Mouse (Mus musculus) heart, postnatal 10 days (tissue): ENCODE results near the gene Rad18. TPM values are rescaled to one million over a fixed set of nuclear protein-coding genes. Genes with fewer than 3 reads are reported as not detected.

Experiments used
- DNase-seq, 2 experiments: peaks; one replicate each; pipeline ENCODE4 v3.0.0; 2021
- intact Hi-C: fragments of 180-260 bp; cut with DNase I; formaldehyde crosslinking; loops from one replicate; pipeline ENCODE4 v1.15.1; 2025
- total RNA-seq, 2 experiments: library from RNA; stranded (reverse); gene quantifications; 2 replicates each; pipeline ENCODE4 v1.2.3; 2021

Rad18 gene
- total RNA-seq, 2 experiments from 2014 or later = 6.3 to 6.6 TPM

GRCm38 (mm10) chr6:112691523-112691922, 5.0 kb downstream of the Rad18 start:
- intact Hi-C loops = loop anchor here (10.0 kb wide), 1 partner anchor 327 kb away; no protein-coding TSS in a partner anchor

DNA sequence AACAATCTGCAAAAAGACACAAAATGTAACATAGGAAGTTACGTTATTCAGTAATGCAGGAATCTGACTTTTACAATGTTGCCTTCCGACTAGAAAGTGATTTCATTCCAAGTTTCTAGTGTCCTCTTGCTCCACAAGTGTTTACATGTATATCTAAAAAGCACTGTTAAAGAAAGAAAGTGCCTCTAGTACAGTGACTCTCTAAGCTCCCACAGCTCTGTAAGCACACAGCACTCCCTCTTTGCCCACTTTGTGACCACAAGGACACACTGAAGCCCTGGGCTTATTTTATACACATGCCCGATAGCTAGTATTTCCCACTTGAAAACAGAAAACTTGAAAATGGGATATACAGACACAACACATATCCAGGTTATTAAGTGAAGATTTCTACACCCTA, 8.5 kb downstream of the Rad18 start:
- intact Hi-C loops = no loop called here
- no peak for DNase-seq

More at GRCm38 (mm10) chr6:112691523-112691922, 5.0 kb downstream of the Rad18 start:
- no peak for DNase-seq

GRCm38 (mm10) chr6:112686485-112686884, 10.0 kb downstream of the Rad18 start:
- no peak for DNase-seq
- intact Hi-C loops = no loop called here

DNA sequence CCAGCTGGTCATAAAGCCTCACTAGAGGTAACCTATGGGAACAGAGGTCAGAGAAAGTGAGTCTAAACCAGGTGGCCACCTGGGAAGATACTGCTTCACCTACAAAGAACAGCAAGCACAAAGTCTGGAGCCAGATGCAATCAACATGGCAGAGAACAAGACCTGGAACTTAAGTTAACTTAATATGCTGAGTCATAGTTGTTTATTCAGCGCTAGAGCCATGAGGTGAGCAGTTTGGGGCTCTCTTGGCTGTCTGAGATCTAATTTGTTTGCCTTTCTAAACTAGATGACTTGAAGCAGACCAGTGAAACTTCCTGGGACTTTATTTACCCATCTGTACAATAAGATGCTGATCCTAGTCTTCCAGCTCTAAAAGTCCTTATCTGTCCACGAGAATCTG, 12.4 kb downstream of the Rad18 start:
- intact Hi-C loops = no loop called here
- no peak for DNase-seq

DNA sequence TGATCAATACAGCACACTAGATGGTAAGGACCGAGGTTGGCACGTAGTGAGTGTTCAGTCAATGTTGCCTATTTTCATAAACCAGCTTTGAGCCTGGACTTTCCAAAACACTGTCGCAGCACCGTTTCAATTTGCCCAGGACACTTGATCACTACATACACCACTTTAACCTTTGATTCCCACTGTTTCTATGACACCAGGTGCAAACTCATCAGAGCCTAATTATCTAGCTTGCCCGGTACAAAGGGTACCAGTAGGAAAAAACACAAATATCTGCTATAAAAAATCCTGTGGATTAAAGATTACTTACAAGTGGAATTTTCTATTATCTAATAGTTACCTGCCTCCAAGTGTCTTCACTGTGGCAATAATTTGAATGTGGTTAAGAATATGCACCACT, 64.4 kb downstream of the Rad18 start:
- no peak for DNase-seq
- intact Hi-C loops = no loop called here

GRCm38 (mm10) chr6:112630291-112630690, 66.2 kb downstream of the Rad18 start:
- intact Hi-C loops = no loop called here
- no peak for DNase-seq

GRCm38 (mm10) chr6:112628301-112628700, 68.2 kb downstream of the Rad18 start:
- intact Hi-C loops = no loop called here

GRCm38 (mm10) chr6:112622321-112622720, 74.2 kb downstream of the Rad18 start:
- intact Hi-C loops = no loop called here
- peak; percentile 2 to 15 for DNase-seq

More at GRCm38 (mm10) chr6:112628301-112628700, 68.2 kb downstream of the Rad18 start:
- no peak for DNase-seq

- intact Hi-C loops = no loop called here
- no peak for DNase-seq
Measured at GRCm38 (mm10) chr6:112620027-112620426, 76.5 kb downstream of the Rad18 start.

DNA sequence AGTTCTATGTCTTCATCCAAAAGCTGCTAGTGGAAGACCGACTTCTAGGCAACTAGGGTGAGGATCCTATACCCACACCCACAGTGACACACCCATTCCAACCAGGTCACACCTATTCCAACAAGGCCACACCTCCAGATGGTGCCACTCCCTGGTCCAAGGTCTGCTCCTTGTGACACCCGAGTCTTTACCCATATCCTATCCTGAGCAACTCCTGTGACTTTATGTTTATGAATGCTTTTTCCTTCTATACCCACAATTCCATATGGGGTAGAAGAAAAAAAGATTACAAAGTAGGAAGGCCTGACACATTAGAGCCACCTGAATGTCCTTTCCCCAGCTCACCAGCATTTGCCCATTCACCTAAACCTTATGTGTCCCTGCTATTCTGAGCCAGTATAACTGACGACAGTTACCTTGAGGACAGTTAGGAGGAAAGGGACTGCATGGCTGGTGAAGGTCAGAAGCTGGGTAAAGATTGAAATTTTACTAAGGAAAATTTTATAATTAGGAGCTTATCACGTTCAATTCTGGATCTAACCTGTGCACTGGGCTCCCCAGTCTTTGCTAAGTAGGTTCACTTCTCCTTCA, 78.7 kb downstream of the Rad18 start:
- DNase-seq = no peak
- intact Hi-C loops = no loop called here

DNA sequence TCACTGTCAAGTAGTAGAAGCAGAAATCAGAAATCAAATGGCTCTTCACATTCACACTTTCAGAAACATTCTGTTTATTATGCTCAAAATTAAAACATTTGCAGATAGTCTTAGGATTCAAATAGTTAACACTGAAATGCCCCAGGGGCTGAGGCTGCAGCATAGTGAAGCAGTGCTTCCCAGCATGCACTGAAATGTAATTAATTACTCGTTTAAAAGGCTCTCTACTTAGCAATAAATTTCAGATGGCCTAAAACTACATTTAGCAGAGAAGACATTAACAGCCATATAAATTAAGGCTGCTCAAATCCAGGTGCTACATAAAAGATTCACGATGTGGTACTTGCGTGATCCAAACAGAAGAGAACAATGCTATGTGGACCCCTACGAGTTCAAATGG, 87.5 kb downstream of the Rad18 start:
- intact Hi-C loops = no loop called here

DNA sequence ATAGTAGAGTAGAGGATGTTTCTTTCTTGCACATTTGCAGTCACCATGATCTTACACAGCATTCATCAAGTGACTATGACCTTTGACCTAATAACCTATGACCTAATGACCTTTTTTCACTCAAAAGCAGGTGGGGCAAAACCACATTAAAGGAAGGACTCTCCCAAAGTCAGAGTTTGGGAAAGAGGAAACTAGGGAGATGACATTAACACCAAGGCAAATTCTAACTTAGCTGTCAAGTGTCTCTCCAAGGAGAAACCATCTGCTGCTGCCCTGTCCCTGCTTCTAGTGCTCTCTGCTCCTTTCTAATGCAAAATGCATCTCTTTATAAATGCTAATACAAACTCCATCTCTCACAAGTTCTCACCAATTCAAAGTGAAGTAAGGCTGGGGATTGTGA, 92.6 kb downstream of the Rad18 start:
- intact Hi-C loops = no loop called here
- no peak for DNase-seq

More for the DNA sequence above, 87.5 kb downstream of the Rad18 start:
- no peak for DNase-seq

GRCm38 (mm10) chr6:112594971-112595370, 101.5 kb downstream of the Rad18 start:
- intact Hi-C loops = no loop called here
- DNase-seq = no peak

DNA sequence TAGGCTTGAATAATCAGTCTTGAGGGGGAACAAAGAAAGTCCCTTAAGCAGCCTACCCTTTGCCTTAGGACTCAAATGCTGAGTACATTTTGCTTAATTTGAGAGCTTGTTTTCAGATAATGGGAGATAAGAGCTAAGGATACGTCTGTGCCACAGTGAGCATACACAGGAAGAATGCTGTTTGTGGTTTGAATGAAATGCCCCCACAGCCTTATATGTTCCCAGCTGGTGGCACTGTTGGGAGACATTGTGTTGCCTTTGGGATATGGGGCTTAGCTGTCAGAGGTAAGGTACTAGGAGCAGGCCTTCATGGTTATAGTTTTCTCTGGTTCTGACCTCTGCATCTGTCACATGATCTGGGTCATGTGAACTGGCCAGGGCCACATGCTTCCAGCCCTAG, 108.6 kb downstream of the Rad18 start:
- no peak for DNase-seq
- intact Hi-C loops = no loop called here

GRCm38 (mm10) chr6:112586999-112587398, 109.5 kb downstream of the Rad18 start:
- no peak for DNase-seq
- intact Hi-C loops = no loop called here

DNA sequence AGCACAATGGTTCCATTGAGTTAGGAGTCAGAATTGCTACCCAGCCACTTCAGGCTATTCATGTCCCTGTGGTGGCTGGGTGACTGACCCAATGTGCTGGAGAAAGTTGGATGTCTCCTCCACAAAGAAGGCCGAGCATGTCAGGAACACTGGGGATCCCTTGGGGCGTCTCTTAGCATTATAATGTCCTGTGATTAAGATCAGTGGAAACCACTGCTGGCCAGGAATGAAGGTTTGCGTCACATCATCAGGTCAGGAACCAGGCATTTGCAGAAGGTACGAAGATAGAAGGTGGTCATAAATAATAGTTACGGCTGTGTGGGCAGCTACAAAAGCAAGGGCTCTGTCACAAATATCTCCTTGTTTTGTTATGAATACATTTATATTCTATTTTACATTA, 111.5 kb downstream of the Rad18 start:
- intact Hi-C loops = no loop called here
- DNase-seq = no peak

- intact Hi-C loops = no loop called here
- DNase-seq = no peak
Measured at GRCm38 (mm10) chr6:112582022-112582421, 114.5 kb downstream of the Rad18 start.

GRCm38 (mm10) chr6:112577198-112577597, 119.3 kb downstream of the Rad18 start:
- intact Hi-C loops = no loop called here
- peak; percentile 8 to 14 for DNase-seq

- no peak for DNase-seq
- intact Hi-C loops = no loop called here
Measured at GRCm38 (mm10) chr6:112574558-112574957, 121.9 kb downstream of the Rad18 start.

- DNase-seq = no peak
- intact Hi-C loops = no loop called here
Measured at GRCm38 (mm10) chr6:112570413-112570812, 126.1 kb downstream of the Rad18 start.
